Comparison of ENCODE assay signal across 13 mouse cellular contexts in genomic region chr9:120853032-120853597, GRCm38 (mm10).
DNase-seq lines count a peak whose midpoint lies in the region; ATAC-seq lines count a peak whose summit lies in the region.
"Had no signal": no experiment of that assay in that cellular context is flagged by ENCODE, and none has a peak within 500 bp of the region (broad histone marks: within the 10 kb centered on the region; RNA-seq: fewer than 3 reads in every experiment).

No protein-coding gene starts in this region.

- H3K9ac ChIP-seq in midbrain, embryonic 16.5 days (ENCODE audit: low read depth, low read length): no peak overlapping the region
- H3K9ac ChIP-seq: embryonic facial prominence, embryonic 12.5 days had no signal

- no peak for ATAC-seq in midbrain, embryonic 16.5 days
- ATAC-seq: CD4-positive, CD25-positive, alpha-beta regulatory T cell, adult 4 months had no signal

- no peaks in the 10 kb centered on the region for H3K27me3 ChIP-seq in midbrain, embryonic 10.5 days (ENCODE audit: low read depth, poor library complexity, severe bottlenecking)
- no peaks in the 10 kb centered on the region for H3K27me3 ChIP-seq in midbrain, embryonic 16.5 days (ENCODE audit: control insufficient read depth, insufficient read depth, low read depth, low read length)
- no peaks in the 10 kb centered on the region for H3K27me3 ChIP-seq in limb, embryonic 10.5 days (ENCODE audit: low read depth, poor library complexity, severe bottlenecking)
- H3K27me3 ChIP-seq: embryonic facial prominence, embryonic 12.5 days had no signal

- H3K4me1 ChIP-seq in midbrain, embryonic 10.5 days: peaks cover 6% of the 10 kb centered on the region
- no peaks in the 10 kb centered on the region for H3K4me1 ChIP-seq in midbrain, embryonic 16.5 days (ENCODE audit: control insufficient read depth, insufficient read depth, low read length)
- H3K4me1 ChIP-seq in limb, embryonic 10.5 days: 0 out of 2 replicates have a peak, but pooled peaks cover 3% of the 10 kb centered on the region

- peak; percentile 94 for DNase-seq in heart, adult 11 months
- DNase-seq in heart, postnatal 25 days (ENCODE audit: low spot score): no peak
- DNase-seq in midbrain, embryonic 10.5 days (ENCODE audit: low spot score): no peak
- peak; percentile 12 for DNase-seq in heart, adult 8-10 months (ENCODE audit: low spot score)
- DNase-seq in limb, embryonic 10.5 days (ENCODE audit: low spot score): no peak
- no peak for DNase-seq in cerebellum, adult 9-11 months
- DNase-seq in lung, postnatal 36 days: no peak
- DNase-seq: cerebellum, adult 11-12 months; gastrocnemius, postnatal 10 days; thymus, adult 18-20 months had no signal

- peak overlapping the region; percentile 19; the same call in 1 of the 2 replicates for H3K27ac ChIP-seq in midbrain, embryonic 10.5 days (replicated peaks)
- no peak overlapping the region for H3K27ac ChIP-seq in midbrain, embryonic 16.5 days (ENCODE audit: low read length)
- 0 out of 2 replicates have a peak overlapping the region, but pooled peaks have one; percentile 21 for H3K27ac ChIP-seq in limb, embryonic 10.5 days
- H3K27ac ChIP-seq: embryonic facial prominence, embryonic 12.5 days had no signal

- 94% methylated on average over 8 of the region's 8 CpGs for WGBS in midbrain, embryonic 10.5 days
- 89% methylated on average over 8 of the region's 8 CpGs for WGBS in midbrain, embryonic 16.5 days
- 94% methylated on average over 8 of the region's 8 CpGs for WGBS in limb, embryonic 10.5 days

- no peak overlapping the region for H3K4me2 ChIP-seq in midbrain, embryonic 16.5 days (ENCODE audit: low read length)
- H3K4me2 ChIP-seq: embryonic facial prominence, embryonic 12.5 days had no signal

- H3K36me3 ChIP-seq in midbrain, embryonic 10.5 days: no peaks in the 10 kb centered on the region
- no peaks in the 10 kb centered on the region for H3K36me3 ChIP-seq in midbrain, embryonic 16.5 days (ENCODE audit: control insufficient read depth, insufficient read depth, low read length)
- no peaks in the 10 kb centered on the region for H3K36me3 ChIP-seq in limb, embryonic 10.5 days
- H3K36me3 ChIP-seq: embryonic facial prominence, embryonic 12.5 days had no signal

- no peak overlapping the region for H3K4me3 ChIP-seq in midbrain, embryonic 10.5 days
- H3K4me3 ChIP-seq in midbrain, embryonic 16.5 days (ENCODE audit: low read depth, low read length): no peak overlapping the region
- no peak overlapping the region for H3K4me3 ChIP-seq in limb, embryonic 10.5 days
- H3K4me3 ChIP-seq: embryonic facial prominence, embryonic 12.5 days had no signal

- intact Hi-C loops in heart, postnatal 25 days (cut with DNase I): loop anchor here (5.0 kb wide), 2 partner anchors 79 to 161 kb away; no protein-coding TSS in a partner anchor

- no peaks in the 10 kb centered on the region for H3K9me3 ChIP-seq in midbrain, embryonic 10.5 days (replicated peaks)
- no peaks in the 10 kb centered on the region for H3K9me3 ChIP-seq in midbrain, embryonic 16.5 days (replicated peaks; ENCODE audit: control insufficient read depth, low read length, poor library complexity, severe bottlenecking)
- H3K9me3 ChIP-seq in limb, embryonic 10.5 days (replicated peaks): no peaks in the 10 kb centered on the region
- H3K9me3 ChIP-seq: embryonic facial prominence, embryonic 12.5 days had no signal

Comparison
In these comparisons a context has a peak if more than half of its experiments do, and no peak if none do; other contexts are left out.
1. DNase-seq: peak in heart, adult 11 months (single experiment) and heart, adult 8-10 months (single experiment); none in heart, postnatal 25 days (single experiment), midbrain, embryonic 10.5 days (single experiment), limb, embryonic 10.5 days (single experiment), cerebellum, adult 9-11 months (single experiment) and lung, postnatal 36 days (single experiment).